Mouse (Mus musculus): Measurements from ENCODE around the gene Ttll3.

- no peak for TF ChIP-seq POLR2A (IDR thresholded peaks at IDR 0.05; ENCODE audit: insufficient read depth, low read length)
- TF ChIP-seq CTCF (IDR thresholded peaks at IDR 0.05; ENCODE audit: low read depth, low read length): no peak
Measured at GRCm38 (mm10) chr6:113440686-113441085, 51.6 kb downstream of the Ttll3 start.

Data from ES-Bruce4 (cell line).